Mouse (Mus musculus): ENCODE measurements at regions not wholly inside any gene's neighbourhood (a gene's known extent, or its start where the extent isn't known, plus 50 kb on each side); places are given as distances from the start of the nearest gene placed in this dataset.

GRCm38 (mm10) chr7:51339841-51340540 is 170.8 kb upstream of the Ano5 start:
- WGBS = 87% methylated on average over 7 of the region's 7 CpGs
- Histone ChIP-seq H3K9me3 (replicated peaks) (no peaks in the 10 kb centered on the region), H3K4me1 (no peaks in the 10 kb centered on the region), H3K27me3 (ENCODE audit: low read depth, poor library complexity, severe bottlenecking) (no peaks in the 10 kb centered on the region), H3K36me3 (no peaks in the 10 kb centered on the region), H3K27ac (no peak overlapping the region), H3K4me3 (no peak overlapping the region)
- no peak for DNase-seq (ENCODE audit: low spot score)

GRCm38 (mm10) chr7:51347521-51347920 is 163.3 kb upstream of the Ano5 start:
- Histone ChIP-seq H3K27ac (no peak overlapping the region), H3K27me3 (ENCODE audit: low read depth, poor library complexity, severe bottlenecking) (no peaks in the 10 kb centered on the region), H3K9me3 (replicated peaks) (no peaks in the 10 kb centered on the region), H3K4me3 (no peak overlapping the region), H3K36me3 (no peaks in the 10 kb centered on the region), H3K4me1 (no peaks in the 10 kb centered on the region)
- WGBS = 91% methylated on average over 3 of the region's 3 CpGs
- no peak for DNase-seq (ENCODE audit: low spot score)

- DNase-seq (ENCODE audit: low spot score) = no peak
- 91% methylated on average over 3 of the region's 3 CpGs for WGBS
- H3K4me1 ChIP-seq = no peaks in the 10 kb centered on the region
- no peaks in the 10 kb centered on the region for H3K9me3 ChIP-seq (replicated peaks)
- H3K27me3 ChIP-seq (ENCODE audit: low read depth, poor library complexity, severe bottlenecking) = no peaks in the 10 kb centered on the region
- H3K27ac ChIP-seq = no peak overlapping the region
- H3K36me3 ChIP-seq = no peaks in the 10 kb centered on the region
- no peak overlapping the region for H3K4me3 ChIP-seq
These were observed 150.7 kb upstream of the Ano5 start for GRCm38 (mm10) chr7:51360134-51360533.

GRCm38 (mm10) chr7:51377584-51377983 is 133.2 kb upstream of the Ano5 start:
- DNase-seq (ENCODE audit: low spot score) = no peak
- Histone ChIP-seq H3K36me3 (no peaks in the 10 kb centered on the region), H3K4me3 (no peak overlapping the region), H3K9me3 (replicated peaks) (no peaks in the 10 kb centered on the region), H3K27ac (no peak overlapping the region), H3K4me1 (peaks cover 2% of the 10 kb centered on the region; the same call in 1 of the 2 replicates), H3K27me3 (ENCODE audit: low read depth, poor library complexity, severe bottlenecking) (no peaks in the 10 kb centered on the region)
- 80% methylated on average over 1 of the region's 1 CpGs for WGBS
